Mouse (Mus musculus) ES-E14 (cell line): Measurements from ENCODE around the gene Gimap8.

Experiments used
- CHD2 ChIP-seq: IDR thresholded peaks from 2 replicates; pipeline ENCODE4 v1.6.1; 2014; ENCODE audit warnings: mild to moderate bottlenecking, low read depth, low read length, inconsistent platforms
- MAFK ChIP-seq: IDR thresholded peaks from 2 replicates; pipeline ENCODE4 v1.6.1; 2014; ENCODE audit warnings: mild to moderate bottlenecking, low read depth, low read length, inconsistent platforms; ENCODE audit not compliant: insufficient read depth

DNA sequence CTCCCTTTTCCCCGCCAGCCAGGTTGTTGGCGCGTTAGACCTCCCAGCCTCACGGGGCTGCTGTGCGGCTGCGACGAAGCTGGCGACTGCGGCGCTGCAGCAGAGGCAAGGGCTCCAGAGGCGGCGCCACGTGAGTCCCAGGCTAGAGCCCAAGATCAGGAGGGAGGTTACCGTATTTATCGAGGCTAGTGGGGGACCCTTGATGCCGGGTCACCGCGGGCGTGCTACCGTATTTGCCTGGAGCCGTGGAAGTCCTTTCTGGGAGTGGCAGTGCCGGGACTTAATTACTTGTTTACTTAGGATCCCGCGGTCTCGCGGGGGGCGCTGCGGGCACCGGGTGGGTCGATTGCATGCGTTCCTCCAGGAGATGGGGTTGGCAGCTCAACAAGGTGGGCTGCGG lies 20.1 kb upstream of the Gimap8 start:
- TF ChIP-seq MAFK (no peak), CHD2 (no peak)
